Mouse (Mus musculus) ES-Bruce4 (cell line): Measurements from ENCODE around the gene Wdr78. TPM values are rescaled to one million over a fixed set of nuclear protein-coding genes. Genes with fewer than 3 reads are reported as not detected.

Experiments used
- H3K27ac ChIP-seq: 2 replicates; pipeline ENCODE4 v1.5.1; 2012; ENCODE audit warnings: low read length, inconsistent platforms; ENCODE audit not compliant: insufficient read depth
- H3K27me3 ChIP-seq: 2 replicates; pipeline ENCODE4 v1.6.1; 2012; ENCODE audit warnings: mild to moderate bottlenecking, low read length, inconsistent platforms; ENCODE audit not compliant: control insufficient read depth, poor library complexity, insufficient read depth, severe bottlenecking
- H3K36me3 ChIP-seq: 2 replicates; pipeline ENCODE4 v1.6.1; 2012; ENCODE audit warnings: inconsistent platforms, mild to moderate bottlenecking, low read length, moderate library complexity; ENCODE audit not compliant: control insufficient read depth, poor library complexity, insufficient read depth, severe bottlenecking
- H3K4me1 ChIP-seq: one replicate; pipeline ENCODE4 v1.8.1; 2011; ENCODE audit warnings: low read length; ENCODE audit not compliant: control insufficient read depth, insufficient read depth
- H3K4me3 ChIP-seq: 2 replicates; pipeline ENCODE4 v1.5.1; 2011; ENCODE audit warnings: low read depth, mild to moderate bottlenecking, low read length
- H3K9ac ChIP-seq: 2 replicates; pipeline ENCODE4 v1.6.1; 2012; ENCODE audit warnings: low read depth, mild to moderate bottlenecking, inconsistent platforms; ENCODE audit not compliant: poor library complexity, severe bottlenecking
- H3K9me3 ChIP-seq: replicated peaks from 2 replicates; pipeline ENCODE4 v1.6.1; 2012; ENCODE audit warnings: mild to moderate bottlenecking, low read length, inconsistent platforms; ENCODE audit not compliant: control insufficient read depth, poor library complexity, insufficient read depth, severe bottlenecking
- CTCF ChIP-seq: IDR thresholded peaks from one replicate; pipeline ENCODE4 v1.8.1; 2011; ENCODE audit warnings: low read depth, low read length
- EP300 ChIP-seq: IDR thresholded peaks from 2 replicates; pipeline ENCODE4 v1.6.1; 2011; ENCODE audit warnings: low read depth, low read length; ENCODE audit not compliant: insufficient read depth
- POLR2A ChIP-seq: IDR thresholded peaks from one replicate; pipeline ENCODE4 v1.8.1; 2011; ENCODE audit warnings: low read length; ENCODE audit not compliant: insufficient read depth
- polyA plus RNA-seq: library from polyadenylated mRNA; stranded (reverse); fragments of >200 nt; gene quantifications from 2 replicates; pipeline ENCODE4 v1.2.4, GENCODE M21; 2011; ENCODE audit warnings: low read depth; ENCODE audit not compliant: missing spikeins, insufficient read depth, insufficient read length

Gene Wdr78
- 1.8 and 1.9 TPM in 2 replicates for polyA plus RNA-seq

DNA sequence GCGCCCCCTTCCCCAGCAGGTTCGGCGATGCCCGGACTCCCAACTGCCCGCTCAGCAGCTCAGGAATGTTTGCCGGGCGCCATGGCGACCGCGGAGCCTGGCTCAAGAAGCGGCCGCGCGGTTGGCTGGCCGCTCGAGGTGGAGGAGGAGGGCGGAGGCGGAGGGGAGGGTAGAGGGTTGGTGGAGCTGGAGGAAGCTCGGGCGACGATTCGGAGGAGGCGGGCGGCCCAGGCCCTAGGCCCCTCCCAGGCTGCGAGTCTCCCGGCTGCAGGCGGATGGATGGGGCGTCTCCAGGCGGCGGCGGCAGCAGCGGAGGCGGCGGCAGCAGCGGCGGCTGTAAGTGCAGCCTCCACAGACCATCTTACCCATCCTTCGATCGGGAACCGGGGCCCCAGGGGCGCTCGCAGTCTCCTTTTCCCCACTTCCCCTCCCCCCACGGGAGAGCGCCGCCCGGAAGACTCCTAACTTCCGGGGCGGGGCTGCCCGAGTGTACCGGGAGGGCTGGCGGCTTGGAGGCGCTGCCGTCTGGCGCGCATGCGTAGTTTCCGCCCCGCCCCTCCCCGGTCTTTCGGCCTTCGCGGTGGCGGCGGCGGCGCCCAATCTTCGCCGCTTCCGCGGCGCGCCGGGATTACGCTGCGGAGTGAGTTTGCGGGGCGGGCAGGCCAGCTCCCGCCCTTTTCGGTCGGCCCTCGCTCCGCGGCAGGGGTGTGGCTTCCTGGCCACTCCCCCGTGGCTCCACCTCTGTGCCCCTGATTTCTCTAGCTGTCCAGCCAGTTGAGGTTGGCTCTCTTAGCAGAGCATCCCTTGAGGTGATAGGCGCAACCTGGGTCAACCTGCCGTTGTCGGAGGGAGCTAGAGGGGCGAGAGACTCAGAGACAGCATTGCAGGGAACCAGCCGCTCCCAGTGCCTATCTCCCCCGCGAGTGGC, at the start of gene Wdr78, which contains the start of gene Mier1:
TSS of gene Wdr78 (minus strand) at position 372 of the 928 bp plus-strand sequence.
TSS of gene Mier1 (plus strand) at position 207 of the 928 bp plus-strand sequence.
- H3K9me3 ChIP-seq, result no peaks in the 10 kb centered on the region

DNA sequence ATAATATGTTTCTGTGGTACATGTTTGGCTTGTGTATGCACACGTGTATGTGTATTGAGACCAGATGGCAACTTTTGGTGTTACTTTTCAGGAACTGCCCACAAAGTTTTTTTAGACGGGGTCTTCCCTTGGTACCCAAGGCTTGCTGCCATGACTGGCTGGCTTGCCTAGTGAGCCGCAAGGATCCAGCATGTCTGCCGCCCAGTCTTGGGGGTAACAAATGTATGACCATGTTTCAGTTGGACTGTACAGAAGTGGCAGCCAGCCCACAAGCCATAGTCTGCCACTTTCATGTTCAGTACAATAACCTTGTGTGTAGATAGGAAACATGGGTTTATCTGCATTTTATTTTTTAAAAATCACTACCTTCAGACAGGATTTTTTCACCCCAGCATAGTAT, 44.4 kb upstream of the Wdr78 start:
- Histone ChIP-seq H3K4me1 (no peaks in the 10 kb centered on the region), H3K4me3 (no peak overlapping the region), H3K27ac (no peak overlapping the region), H3K36me3 (peaks cover 55% of the 10 kb centered on the region), H3K9me3 (no peaks in the 10 kb centered on the region), H3K9ac (no peak overlapping the region), H3K27me3 (no peaks in the 10 kb centered on the region)
- TF ChIP-seq EP300 (no peak), POLR2A (no peak), CTCF (no peak)

More for the DNA sequence above, at the start of gene Wdr78, which contains the start of gene Mier1:
- TF ChIP-seq POLR2A, result peak; percentile 73
- no peak for TF ChIP-seq CTCF
- H3K4me1 ChIP-seq, result peaks cover 2% of the 10 kb centered on the region
- peak within 1 kb of the TSS; percentile 79 for H3K9ac ChIP-seq
- H3K36me3 ChIP-seq, result peaks cover 5% of the 10 kb centered on the region
- no peaks in the 10 kb centered on the region for H3K27me3 ChIP-seq
- H3K4me3 ChIP-seq, result peak within 1 kb of the TSS; percentile 84
- H3K27ac ChIP-seq, result peak within 1 kb of the TSS; percentile 68

DNA sequence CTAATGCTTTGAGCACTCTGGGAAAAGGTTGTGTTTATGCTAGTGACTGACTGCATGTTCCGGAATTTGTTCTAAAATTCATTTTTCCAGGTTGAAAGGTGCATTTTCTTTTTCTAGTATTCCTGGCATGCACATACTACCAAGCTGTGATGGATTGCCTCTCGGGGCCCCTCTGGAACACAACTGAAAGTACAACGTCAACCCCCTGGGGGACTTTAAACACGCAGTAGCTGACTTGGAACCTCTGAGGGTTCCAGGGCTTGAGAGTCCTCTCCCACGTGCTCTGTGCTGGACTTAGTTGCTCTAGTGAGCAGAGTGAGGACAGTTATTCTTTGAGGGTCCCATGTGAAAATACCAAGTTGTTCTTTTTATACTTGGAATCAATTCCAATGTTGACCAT, 37.6 kb upstream of the Wdr78 start:
- no peaks in the 10 kb centered on the region for H3K27me3 ChIP-seq
- no peak overlapping the region for H3K9ac ChIP-seq
- no peaks in the 10 kb centered on the region for H3K4me1 ChIP-seq
- H3K36me3 ChIP-seq, result peaks cover 59% of the 10 kb centered on the region
- no peak overlapping the region for H3K4me3 ChIP-seq
- H3K9me3 ChIP-seq, result no peaks in the 10 kb centered on the region
- H3K27ac ChIP-seq, result no peak overlapping the region
- TF ChIP-seq EP300 (no peak), POLR2A (no peak), CTCF (no peak)

DNA sequence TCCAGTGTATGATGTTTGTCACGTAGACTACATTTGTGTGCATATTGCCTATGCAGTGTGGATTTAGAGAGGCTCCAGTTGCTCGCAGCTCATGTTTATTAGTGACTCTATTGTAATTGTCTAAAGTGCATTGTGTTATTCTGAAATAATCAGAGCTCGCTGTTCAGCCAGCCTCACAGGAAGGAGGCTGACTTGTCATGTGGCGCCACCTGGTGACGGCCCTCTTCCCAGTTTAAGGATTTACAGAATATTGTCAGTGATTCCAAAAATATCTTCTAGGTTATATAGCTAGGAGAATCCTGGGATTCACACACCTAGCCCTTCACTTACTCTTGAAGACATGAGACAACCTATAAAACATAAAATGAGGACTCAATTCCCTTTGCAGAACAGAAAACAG, 32.0 kb upstream of the Wdr78 start:
- Histone ChIP-seq H3K36me3 (peaks cover 36% of the 10 kb centered on the region), H3K27ac (no peak overlapping the region), H3K9ac (no peak overlapping the region), H3K9me3 (no peaks in the 10 kb centered on the region), H3K27me3 (no peaks in the 10 kb centered on the region), H3K4me3 (no peak overlapping the region), H3K4me1 (no peaks in the 10 kb centered on the region)
- TF ChIP-seq CTCF, result peak; percentile 77
- TF ChIP-seq POLR2A, result no peak
- no peak for TF ChIP-seq EP300

DNA sequence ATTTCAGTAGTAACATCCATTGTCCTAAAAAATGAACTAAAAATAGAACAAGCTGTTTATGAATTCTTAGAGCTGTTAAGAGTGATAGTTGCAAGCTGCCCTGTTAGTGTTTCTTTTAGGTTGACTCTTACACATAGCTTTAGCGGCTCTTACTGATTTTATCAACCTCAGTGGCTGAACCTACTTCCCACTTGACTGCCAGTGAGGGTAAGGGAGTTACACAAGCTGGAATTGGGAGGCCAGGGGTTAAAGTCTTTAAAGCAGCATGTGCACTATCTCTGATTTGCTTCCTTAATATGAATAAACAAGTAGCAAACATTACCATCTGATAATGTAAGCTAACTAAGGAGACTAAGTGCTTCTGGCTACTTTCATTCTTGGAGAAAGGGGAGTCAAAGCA, 22.6 kb upstream of the Wdr78 start:
- no peak overlapping the region for H3K27ac ChIP-seq
- TF ChIP-seq CTCF (no peak), EP300 (no peak), POLR2A (no peak)
- no peaks in the 10 kb centered on the region for H3K4me1 ChIP-seq
- no peak overlapping the region for H3K9ac ChIP-seq
- peaks cover 27% of the 10 kb centered on the region for H3K36me3 ChIP-seq
- no peaks in the 10 kb centered on the region for H3K9me3 ChIP-seq
- H3K27me3 ChIP-seq, result no peaks in the 10 kb centered on the region
- H3K4me3 ChIP-seq, result no peak overlapping the region

DNA sequence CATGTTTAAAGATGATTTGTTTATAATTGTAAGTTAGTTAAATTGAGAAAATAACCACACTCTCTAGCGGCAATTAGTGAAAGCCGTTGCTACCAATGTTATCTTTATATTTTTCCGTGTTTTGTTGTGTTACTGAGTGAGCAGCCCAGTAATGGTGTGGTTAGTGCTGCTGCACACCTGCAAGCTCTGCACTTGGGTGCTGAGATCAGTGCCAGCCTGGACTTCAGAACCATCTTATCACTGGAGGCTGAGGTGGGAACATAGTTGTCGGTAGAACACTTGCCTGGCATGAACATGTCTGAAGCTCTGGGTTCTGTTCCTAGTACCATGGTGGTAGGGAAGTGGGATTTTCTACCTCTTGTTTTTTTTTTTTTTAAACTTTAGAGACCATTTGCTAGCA, 12.2 kb upstream of the Wdr78 start:
- no peaks in the 10 kb centered on the region for H3K9me3 ChIP-seq
- H3K27me3 ChIP-seq, result no peaks in the 10 kb centered on the region
- H3K4me3 ChIP-seq, result no peak overlapping the region
- H3K27ac ChIP-seq, result no peak overlapping the region
- no peaks in the 10 kb centered on the region for H3K4me1 ChIP-seq
- no peak for TF ChIP-seq EP300
- no peak for TF ChIP-seq POLR2A
- TF ChIP-seq CTCF, result no peak
- no peak overlapping the region for H3K9ac ChIP-seq
- no peaks in the 10 kb centered on the region for H3K36me3 ChIP-seq
